Mouse (Mus musculus) midbrain, embryonic 11.5 days (tissue): ENCODE results near the gene Hmgb1. TPM values are rescaled to one million over a fixed set of nuclear protein-coding genes. Genes with fewer than 3 reads are reported as not detected.
A peak's percentile ranks its signal among the peaks of the same experiment; 100 is the strongest.

Source experiments
- ATAC-seq: fragments of 200-750 bp; cut with Nextera tagmentation; 2 replicates; pipeline ENCODE4 v1.8.0; 2017; ENCODE audit warnings: moderate TSS enrichment, moderate library complexity; ENCODE audit not compliant: low FRiP score
- DNase-seq: peaks from one replicate; pipeline ENCODE4 v3.0.0; 2015; ENCODE audit warnings: low spot score; ENCODE audit errors: missing footprints
- H3K27ac ChIP-seq: fragments of 300-500 bp; sonication (generic); 2 replicates; pipeline ENCODE4 v1.5.1; 2014; ENCODE audit warnings: low read depth, low read length
- H3K27me3 ChIP-seq: fragments of 300-500 bp; sonication (generic); 2 replicates; pipeline ENCODE4 v1.6.1; 2014; ENCODE audit warnings: mild to moderate bottlenecking, low read length, moderate library complexity, mixed read lengths; ENCODE audit not compliant: control insufficient read depth, insufficient read depth
- H3K36me3 ChIP-seq: fragments of 300-500 bp; sonication (generic); 2 replicates; pipeline ENCODE4 v1.6.1; 2014; ENCODE audit warnings: mild to moderate bottlenecking, low read length, moderate library complexity, mixed read lengths; ENCODE audit not compliant: control insufficient read depth, insufficient read depth
- H3K4me1 ChIP-seq: fragments of 300-500 bp; sonication (generic); 2 replicates; pipeline ENCODE4 v1.6.1; 2014; ENCODE audit warnings: low read length; ENCODE audit not compliant: control insufficient read depth, insufficient read depth
- H3K4me2 ChIP-seq: fragments of 300-500 bp; sonication (generic); 2 replicates; pipeline ENCODE4 v1.6.1; 2014; ENCODE audit warnings: mild to moderate bottlenecking, moderate library complexity
- H3K4me3 ChIP-seq: fragments of 300-500 bp; sonication (generic); 2 replicates; pipeline ENCODE4 v1.5.1; 2014; ENCODE audit warnings: low read depth, low read length
- H3K9ac ChIP-seq: fragments of 300-500 bp; sonication (generic); 2 replicates; pipeline ENCODE4 v1.6.1; 2014; ENCODE audit warnings: low read length
- H3K9me3 ChIP-seq: fragments of 300-500 bp; sonication (generic); 2 replicates; pipeline ENCODE4 v1.6.1; 2016; ENCODE audit warnings: low read length; ENCODE audit not compliant: control insufficient read depth
- WGBS: fragments of 180-500 bp; shearing (Covaris S2); extraction: QIAGEN DNeasy Blood & Tissue Kit; methylation state at CpG from one replicate; pipeline ENCODE4 v1.1.7; 2014; 5-methylcytosine and 5-hydroxymethylcytosine counted together
- polyA plus RNA-seq: library from polyadenylated mRNA; unstranded; fragments of >200 nt; fragmentation: Nextera tagmentation; extraction: Ambion mirVana; gene quantifications from 2 replicates; pipeline ENCODE4 v1.2.1, GENCODE M21; 2014

Gene Hmgb1
- polyA plus RNA-seq, 1 experiment from 2014 or later, result 1,979 TPM

DNA sequence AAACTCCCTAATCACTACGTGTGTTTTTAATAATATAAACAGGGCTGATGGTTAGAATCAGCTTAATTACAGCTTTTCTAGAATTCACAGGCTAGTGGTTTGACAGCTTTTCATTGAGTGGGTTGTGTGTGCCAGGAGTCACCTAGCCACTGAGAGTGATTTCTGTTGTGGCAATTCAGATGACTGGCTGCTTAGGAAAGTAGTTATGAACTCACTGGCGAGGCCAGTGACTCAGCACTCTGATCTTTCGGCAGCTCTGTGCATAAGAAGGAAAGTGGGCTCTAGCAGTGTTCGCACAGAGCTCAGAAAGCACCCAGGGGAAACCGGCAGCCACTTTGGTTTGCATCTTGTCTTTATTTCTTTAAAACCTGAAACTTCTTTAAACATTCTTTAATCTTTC is 18.7 kb upstream of the Hmgb1 start:
- H3K27ac ChIP-seq, result no peak overlapping the region
- H3K4me1 ChIP-seq, result peaks cover 7% of the 10 kb centered on the region
- H3K36me3 ChIP-seq, result peaks cover 32% of the 10 kb centered on the region
- H3K9me3 ChIP-seq, result no peaks in the 10 kb centered on the region
- WGBS, result 87% methylated on average over 5 of the region's 5 CpGs
- no peak overlapping the region for H3K9ac ChIP-seq
- H3K4me3 ChIP-seq, result no peak overlapping the region
- ATAC-seq (no peak), DNase-seq (no peak)
- no peak overlapping the region for H3K4me2 ChIP-seq
- H3K27me3 ChIP-seq, result no peaks in the 10 kb centered on the region

DNA sequence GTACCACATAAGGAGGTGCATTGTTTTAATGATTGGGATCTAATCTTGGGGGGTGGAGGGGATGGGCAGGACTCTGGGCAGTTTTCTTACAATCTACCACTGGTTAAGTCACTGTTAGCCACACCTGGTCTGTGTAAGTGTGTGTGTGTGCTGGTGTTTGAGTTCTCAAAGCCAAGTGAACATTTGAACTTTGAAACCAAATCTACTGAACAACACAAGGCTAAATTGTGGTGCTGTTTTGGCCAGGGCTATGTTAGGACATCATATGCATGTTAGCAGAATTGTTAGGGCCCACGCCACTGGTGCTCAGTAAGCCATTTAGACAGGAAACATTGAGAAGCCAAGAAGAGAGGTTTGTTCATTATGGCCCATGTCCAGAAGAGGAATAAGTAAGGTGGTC is 14.5 kb upstream of the Hmgb1 start:
- DNase-seq (peak; percentile 31), ATAC-seq (no peak)
- Histone ChIP-seq H3K9me3 (no peaks in the 10 kb centered on the region), H3K27me3 (no peaks in the 10 kb centered on the region), H3K4me3 (no peak overlapping the region), H3K27ac (no peak overlapping the region), H3K4me2 (no peak overlapping the region), H3K4me1 (peaks cover 6% of the 10 kb centered on the region), H3K36me3 (peaks cover 36% of the 10 kb centered on the region), H3K9ac (no peak overlapping the region)
- WGBS, result 90% methylated on average over 1 of the region's 1 CpGs

DNA sequence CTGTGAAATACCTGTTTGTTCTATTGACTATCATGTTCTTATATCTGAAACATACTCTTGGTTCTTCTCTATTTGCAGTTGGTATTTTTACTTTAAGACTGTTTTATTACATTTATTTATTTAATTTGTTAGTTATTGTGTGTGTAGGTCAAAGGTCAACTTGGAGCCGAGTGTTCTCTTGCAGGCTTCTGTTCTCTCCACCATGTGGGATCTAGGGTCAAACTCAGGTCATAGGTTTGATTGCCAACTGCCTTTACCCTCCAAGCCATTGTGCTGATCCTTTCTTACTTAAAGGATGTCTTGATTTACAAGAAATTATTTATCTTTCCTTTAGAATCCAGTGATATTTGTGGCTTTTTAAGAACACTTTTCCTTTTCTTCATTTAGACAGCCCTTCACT is 12.3 kb upstream of the Hmgb1 start:
- DNase-seq, result no peak
- Histone ChIP-seq H3K27ac (no peak overlapping the region), H3K4me2 (no peak overlapping the region), H3K9me3 (no peaks in the 10 kb centered on the region), H3K4me1 (peaks cover 6% of the 10 kb centered on the region), H3K9ac (no peak overlapping the region), H3K36me3 (peaks cover 24% of the 10 kb centered on the region), H3K27me3 (no peaks in the 10 kb centered on the region), H3K4me3 (no peak overlapping the region)
- 0% methylated on average over 1 of the region's 1 CpGs for WGBS
- no peak for ATAC-seq

DNA sequence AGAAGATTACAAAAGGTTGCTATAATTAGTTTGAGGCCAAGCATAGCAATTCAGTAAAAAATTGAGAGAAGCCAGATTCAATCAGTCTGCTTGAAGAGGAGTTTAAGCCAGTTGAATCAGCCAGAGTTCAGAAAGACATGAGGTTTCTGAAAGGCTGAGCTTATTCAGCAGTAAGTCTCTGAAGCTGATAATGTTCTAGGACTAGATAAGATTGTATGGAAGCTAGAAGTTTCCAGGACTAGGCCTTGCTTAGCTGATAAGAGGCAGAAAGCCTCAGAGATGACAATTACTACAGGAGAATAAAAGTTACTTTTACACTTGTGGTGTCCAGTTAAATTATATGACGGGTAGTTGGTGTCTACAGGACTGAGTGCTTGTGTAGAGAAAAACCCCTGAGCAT is 5.9 kb upstream of the Hmgb1 start:
- peaks cover 7% of the 10 kb centered on the region; the same call in 1 of the 2 replicates for H3K4me1 ChIP-seq
- 89% methylated on average over 1 of the region's 1 CpGs for WGBS
- no peak for ATAC-seq
- no peak for DNase-seq
- H3K27me3 ChIP-seq, result no peaks in the 10 kb centered on the region
- no peak overlapping the region for H3K27ac ChIP-seq
- no peak overlapping the region for H3K4me2 ChIP-seq
- H3K9me3 ChIP-seq, result no peaks in the 10 kb centered on the region
- peaks cover 23% of the 10 kb centered on the region for H3K36me3 ChIP-seq
- no peak overlapping the region for H3K4me3 ChIP-seq
- no peak overlapping the region for H3K9ac ChIP-seq

- Histone ChIP-seq H3K4me1 (peaks cover 9% of the 10 kb centered on the region; the same call in 1 of the 2 replicates), H3K9me3 (no peaks in the 10 kb centered on the region), H3K36me3 (peaks cover 10% of the 10 kb centered on the region), H3K27ac (no peak overlapping the region), H3K4me2 (peak overlapping the region; percentile 66), H3K9ac (no peak overlapping the region; the same call in 1 of the 2 replicates), H3K4me3 (peak overlapping the region; percentile 68), H3K27me3 (no peaks in the 10 kb centered on the region)
- WGBS, result 86% methylated on average over 3 of the region's 3 CpGs
- no peak for ATAC-seq
- peak; percentile 67 for DNase-seq
Measured at GRCm38 (mm10) chr5:149185806-149186205, 1.5 kb upstream of the Hmgb1 start.

- peak overlapping the region; percentile 68 for H3K4me3 ChIP-seq
- ATAC-seq, result no peak
- WGBS, result 1% methylated on average over 20 of the region's 20 CpGs
Measured at GRCm38 (mm10) chr5:149184844-149185186, 526 bp upstream of the Hmgb1 start.

GRCm38 (mm10) chr5:149183721-149184103 is 577 bp downstream of the Hmgb1 start:
- H3K4me1 ChIP-seq, result peaks cover 9% of the 10 kb centered on the region; the same call in 1 of the 2 replicates
- no peak for ATAC-seq
- peak overlapping the region; percentile 88 for H3K9ac ChIP-seq
- peak overlapping the region; percentile 70 for H3K4me2 ChIP-seq
- WGBS, result under 1% methylated on average over 13 of the region's 13 CpGs
- H3K27me3 ChIP-seq, result no peaks in the 10 kb centered on the region
- no peaks in the 10 kb centered on the region for H3K9me3 ChIP-seq
- peak overlapping the region; percentile 58 for H3K4me3 ChIP-seq
- peak overlapping the region; percentile 95 for H3K27ac ChIP-seq
- DNase-seq, result no peak
- H3K36me3 ChIP-seq, result no peaks in the 10 kb centered on the region

More at GRCm38 (mm10) chr5:149184844-149185186, 526 bp upstream of the Hmgb1 start:
- H3K9me3 ChIP-seq, result no peaks in the 10 kb centered on the region
- H3K27me3 ChIP-seq, result no peaks in the 10 kb centered on the region
- H3K9ac ChIP-seq, result peak overlapping the region; percentile 76
- no peak for DNase-seq
- H3K4me2 ChIP-seq, result peak overlapping the region; percentile 66
- H3K36me3 ChIP-seq, result peaks cover 8% of the 10 kb centered on the region
- H3K27ac ChIP-seq, result peak overlapping the region; percentile 68; the same call in 1 of the 2 replicates
- peaks cover 9% of the 10 kb centered on the region; the same call in 1 of the 2 replicates for H3K4me1 ChIP-seq

DNA sequence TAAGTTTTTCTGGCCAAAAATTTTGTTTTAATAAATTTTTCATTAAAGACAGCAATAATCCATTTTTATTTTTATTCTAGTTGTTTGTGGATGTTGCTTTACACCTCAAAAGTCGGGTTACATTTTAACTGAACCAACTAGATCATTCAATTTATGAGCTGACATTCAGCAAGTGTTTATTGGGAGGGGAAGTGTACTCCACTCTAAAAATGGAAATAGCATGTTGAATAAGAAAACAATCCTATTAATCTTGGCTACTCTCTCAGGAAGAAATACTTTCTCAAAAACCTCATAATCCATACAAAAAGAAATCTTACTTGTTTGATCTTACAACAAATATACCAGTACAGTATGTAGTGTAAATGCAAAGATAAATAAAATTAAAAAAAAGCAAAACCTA is 1.2 kb downstream of the Hmgb1 start:
- Histone ChIP-seq H3K9me3 (no peaks in the 10 kb centered on the region), H3K9ac (peak overlapping the region; percentile 88; the same call in 1 of the 2 replicates), H3K27me3 (no peaks in the 10 kb centered on the region), H3K36me3 (no peaks in the 10 kb centered on the region), H3K4me1 (peaks cover 9% of the 10 kb centered on the region; the same call in 1 of the 2 replicates), H3K27ac (peak overlapping the region; percentile 95; the same call in 1 of the 2 replicates), H3K4me2 (peak overlapping the region; percentile 70), H3K4me3 (peak overlapping the region; percentile 58)
- no peak for ATAC-seq
- DNase-seq, result peak; percentile 12
- WGBS, result 58% methylated on average over 1 of the region's 1 CpGs

- no peak overlapping the region for H3K27ac ChIP-seq
- no peaks in the 10 kb centered on the region for H3K9me3 ChIP-seq
- no peak overlapping the region for H3K9ac ChIP-seq
- ATAC-seq (no peak), DNase-seq (peak; percentile 78)
- 91% methylated on average over 5 of the region's 5 CpGs for WGBS
- peaks cover 9% of the 10 kb centered on the region; the same call in 1 of the 2 replicates for H3K4me1 ChIP-seq
- no peak overlapping the region for H3K4me2 ChIP-seq
- H3K36me3 ChIP-seq, result no peaks in the 10 kb centered on the region
- H3K4me3 ChIP-seq, result no peak overlapping the region
- no peaks in the 10 kb centered on the region for H3K27me3 ChIP-seq
Measured at GRCm38 (mm10) chr5:149182186-149182870, 2.0 kb downstream of the Hmgb1 start.
